Comparison of ENCODE assay signal across 9 mouse cellular contexts in the genomic region with DNA sequence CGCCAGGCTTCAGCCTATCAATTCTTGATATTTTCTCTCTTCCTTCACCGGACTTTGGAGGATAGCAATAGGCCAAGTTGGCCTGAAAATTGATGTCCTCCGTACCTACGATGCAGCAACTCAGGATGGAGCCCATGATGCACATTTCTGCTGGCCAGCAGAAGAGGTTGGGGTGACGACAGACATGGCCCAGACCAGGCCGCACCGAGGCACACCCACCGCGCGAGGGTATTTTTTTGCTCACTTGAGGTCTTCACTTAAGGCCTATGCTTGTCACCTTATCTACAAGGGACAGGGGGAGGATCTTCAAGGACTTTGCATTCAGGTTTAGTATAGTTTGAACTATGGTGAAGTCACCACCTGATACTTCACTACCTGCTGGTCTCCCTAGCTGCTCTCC. TPM values are rescaled to one million over a fixed set of nuclear protein-coding genes. Genes with fewer than 3 reads are reported as not detected.
DNase-seq lines count a peak whose midpoint lies in the region; ATAC-seq and TF ChIP-seq lines count a peak whose summit lies in the region.
"Had no signal": no experiment of that assay in that cellular context is flagged by ENCODE, and none has a peak within 500 bp of the region (broad histone marks: within the 10 kb centered on the region; RNA-seq: fewer than 3 reads in every experiment).

No protein-coding gene starts in this region.

- no peak overlapping the region; the same call in 1 of the 2 replicates for H3K4me2 ChIP-seq in embryonic facial prominence, embryonic 12.5 days (replicated peaks)
- H3K4me2 ChIP-seq in hindbrain, embryonic 15.5 days: peak overlapping the region; percentile 84; the same call in 1 of the 2 replicates
- H3K4me2 ChIP-seq in midbrain, embryonic 11.5 days: peak overlapping the region; percentile 93; the same call in 1 of the 2 replicates

- H3K9me3 ChIP-seq in embryonic facial prominence, embryonic 12.5 days: no peaks in the 10 kb centered on the region
- H3K9me3 ChIP-seq in hindbrain, embryonic 15.5 days: no peaks in the 10 kb centered on the region
- H3K9me3 ChIP-seq in midbrain, embryonic 11.5 days (ENCODE audit: control insufficient read depth, low read length): no peaks in the 10 kb centered on the region

- 95% methylated on average over 10 of the region's 10 CpGs for WGBS in kidney, adult 2 months
- WGBS in embryonic facial prominence, embryonic 12.5 days: 92% methylated on average over 10 of the region's 10 CpGs
- 92% methylated on average over 10 of the region's 10 CpGs for WGBS in hindbrain, embryonic 15.5 days
- 93% methylated on average over 10 of the region's 10 CpGs for WGBS in midbrain, embryonic 11.5 days

- H3K4me3 ChIP-seq in kidney, adult 2 months (ENCODE audit: insufficient read depth, low read depth, low read length): no peak overlapping the region
- no peak overlapping the region for H3K4me3 ChIP-seq in embryonic facial prominence, embryonic 12.5 days
- no peak overlapping the region for H3K4me3 ChIP-seq in hindbrain, embryonic 15.5 days
- H3K4me3 ChIP-seq in midbrain, embryonic 11.5 days (ENCODE audit: low read depth, low read length): no peak overlapping the region

- H3K4me1 ChIP-seq in kidney, adult 2 months (ENCODE audit: control insufficient read depth, insufficient read depth, low read length): peaks cover 30% of the 10 kb centered on the region; the same call in 1 of the 2 replicates
- peaks cover 17% of the 10 kb centered on the region for H3K4me1 ChIP-seq in embryonic facial prominence, embryonic 12.5 days
- peaks cover 47% of the 10 kb centered on the region for H3K4me1 ChIP-seq in hindbrain, embryonic 15.5 days (replicated peaks)
- peaks cover 22% of the 10 kb centered on the region for H3K4me1 ChIP-seq in midbrain, embryonic 11.5 days (ENCODE audit: control insufficient read depth, insufficient read depth, low read length)

- DNase-seq in kidney, adult 2 months: no peak
- DNase-seq in kidney, postnatal 4 days: no peak
- DNase-seq in midbrain, embryonic 11.5 days (ENCODE audit: low spot score, missing footprints): no peak
- no peak for DNase-seq in ovary, adult 18-20 months (ENCODE audit: low spot score)
- no peak for DNase-seq in urinary bladder, postnatal 4 days (ENCODE audit: low spot score in 2 of 2)
- DNase-seq in adrenal gland, postnatal 14 days: no peak

- H3K9ac ChIP-seq in embryonic facial prominence, embryonic 12.5 days: no peak overlapping the region
- H3K9ac ChIP-seq in hindbrain, embryonic 15.5 days: no peak overlapping the region
- H3K9ac ChIP-seq in midbrain, embryonic 11.5 days (ENCODE audit: low read length): no peak overlapping the region

- H3K27ac ChIP-seq in kidney, adult 2 months (ENCODE audit: insufficient read depth, low read depth, low read length): peak overlapping the region; percentile 98; the same call in 1 of the 2 replicates
- peak overlapping the region; percentile 86; the same call in 1 of the 2 replicates for H3K27ac ChIP-seq in embryonic facial prominence, embryonic 12.5 days
- H3K27ac ChIP-seq in hindbrain, embryonic 15.5 days (replicated peaks): peak overlapping the region; percentile 92; the same call in 1 of the 2 replicates
- H3K27ac ChIP-seq in midbrain, embryonic 11.5 days (ENCODE audit: low read depth, low read length): no peak overlapping the region

- H3K36me3 ChIP-seq in kidney, adult 2 months (ENCODE audit: control insufficient read depth, insufficient read depth, low read length): no peaks in the 10 kb centered on the region
- no peaks in the 10 kb centered on the region for H3K36me3 ChIP-seq in embryonic facial prominence, embryonic 12.5 days
- H3K36me3 ChIP-seq in hindbrain, embryonic 15.5 days: no peaks in the 10 kb centered on the region
- no peaks in the 10 kb centered on the region for H3K36me3 ChIP-seq in midbrain, embryonic 11.5 days (ENCODE audit: control insufficient read depth, insufficient read depth, low read length)

- TF ChIP-seq CTCF in kidney, adult 2 months (conservative IDR thresholded peaks at IDR 0.05; ENCODE audit: insufficient read depth, insufficient read length, low read depth, low read length): no peak

- TF ChIP-seq POLR2A in kidney, adult 2 months (IDR thresholded peaks at IDR 0.05; ENCODE audit: low read depth, low read length): no peak

- no peak for ATAC-seq in embryonic facial prominence, embryonic 12.5 days (ENCODE audit: insufficient number of reproducible peaks, insufficient read depth, low FRiP score, low TSS enrichment)
- no peak for ATAC-seq in hindbrain, embryonic 15.5 days (ENCODE audit: low FRiP score, low read depth)
- no peak for ATAC-seq in midbrain, embryonic 11.5 days (ENCODE audit: low FRiP score)

- H3K27me3 ChIP-seq in kidney, adult 2 months (replicated peaks; ENCODE audit: control insufficient read depth, insufficient read depth, low read length): no peaks in the 10 kb centered on the region
- no peaks in the 10 kb centered on the region for H3K27me3 ChIP-seq in embryonic facial prominence, embryonic 12.5 days
- H3K27me3 ChIP-seq in hindbrain, embryonic 15.5 days: no peaks in the 10 kb centered on the region
- no peaks in the 10 kb centered on the region for H3K27me3 ChIP-seq in midbrain, embryonic 11.5 days (ENCODE audit: control insufficient read depth, insufficient read depth, low read length)

RNA-seq across cellular contexts. Expression of a gene that starts 1.1 kb away (rescaled TPM):
- polyA plus RNA-seq in kidney, adult 2 months (2012; rRNA removed): 197 and 218 TPM in 2 replicates
- polyA plus RNA-seq in embryonic facial prominence, embryonic 12.5 days (2016; fragmentation: Nextera tagmentation; extraction: Ambion mirVana): 91.9 and 93.4 TPM in 2 replicates
- 118 and 126 TPM in 2 replicates for polyA plus RNA-seq in hindbrain, embryonic 15.5 days (2015; fragmentation: Nextera tagmentation; extraction: Ambion mirVana)
- 63.8 and 66.9 TPM in 2 replicates for polyA plus RNA-seq in midbrain, embryonic 11.5 days (2014; fragmentation: Nextera tagmentation; extraction: Ambion mirVana)
- total RNA-seq in adrenal gland, postnatal 14 days (2021): 86.3 and 87.7 TPM in 2 replicates

RNA-seq across cellular contexts. Expression of a gene that starts 4.8 kb away (rescaled TPM):
- 38.4 and 39.2 TPM in 2 replicates for polyA plus RNA-seq in kidney, adult 2 months (2012; rRNA removed)
- polyA plus RNA-seq in embryonic facial prominence, embryonic 12.5 days (2016; fragmentation: Nextera tagmentation; extraction: Ambion mirVana): 31.2 and 32.7 TPM in 2 replicates
- polyA plus RNA-seq in hindbrain, embryonic 15.5 days (2015; fragmentation: Nextera tagmentation; extraction: Ambion mirVana): 51.1 and 69.2 TPM in 2 replicates
- polyA plus RNA-seq in midbrain, embryonic 11.5 days (2014; fragmentation: Nextera tagmentation; extraction: Ambion mirVana): 22.1 and 22.2 TPM in 2 replicates
- 36.9 and 40.8 TPM in 2 replicates for total RNA-seq in adrenal gland, postnatal 14 days (2021)

RNA-seq across cellular contexts. Expression of a gene that starts 49.7 kb away (rescaled TPM):
- polyA plus RNA-seq in kidney, adult 2 months (2012; rRNA removed): 0.03 TPM in 1 of 2 replicates, not detected in the other
- polyA plus RNA-seq in embryonic facial prominence, embryonic 12.5 days (2016; fragmentation: Nextera tagmentation; extraction: Ambion mirVana): 0.50 and 0.67 TPM in 2 replicates
- polyA plus RNA-seq in hindbrain, embryonic 15.5 days (2015; fragmentation: Nextera tagmentation; extraction: Ambion mirVana): 0.26 and 0.43 TPM in 2 replicates
- 0.29 TPM in 1 of 2 replicates, not detected in the other for polyA plus RNA-seq in midbrain, embryonic 11.5 days (2014; fragmentation: Nextera tagmentation; extraction: Ambion mirVana)
- total RNA-seq in adrenal gland, postnatal 14 days (2021): not detected in 2 replicates
- total RNA-seq: left cerebral cortex, postnatal 10 days had no signal

RNA-seq across cellular contexts. Expression of a gene that starts 53.6 kb away (rescaled TPM):
- polyA plus RNA-seq in kidney, adult 2 months (2012; rRNA removed): 137 and 145 TPM in 2 replicates
- 171 and 177 TPM in 2 replicates for polyA plus RNA-seq in embryonic facial prominence, embryonic 12.5 days (2016; fragmentation: Nextera tagmentation; extraction: Ambion mirVana)
- polyA plus RNA-seq in hindbrain, embryonic 15.5 days (2015; fragmentation: Nextera tagmentation; extraction: Ambion mirVana): 128 and 130 TPM in 2 replicates
- polyA plus RNA-seq in midbrain, embryonic 11.5 days (2014; fragmentation: Nextera tagmentation; extraction: Ambion mirVana): 120 and 132 TPM in 2 replicates
- 54.2 and 57.6 TPM in 2 replicates for total RNA-seq in adrenal gland, postnatal 14 days (2021)
